Mouse (Mus musculus): Measurements from ENCODE around the gene Usf3. TPM values are rescaled to one million over a fixed set of nuclear protein-coding genes. Genes with fewer than 3 reads are reported as not detected.

Usf3 gene
- polyA plus RNA-seq, 1 experiment from 2014 or later: 5.8 TPM

- ATAC-seq (replicated peaks; ENCODE audit: low FRiP score) (no peak), DNase-seq (ENCODE audit: low spot score) (no peak)
- no peaks in the 10 kb centered on the region for H3K4me1 ChIP-seq (replicated peaks; ENCODE audit: control insufficient read depth, insufficient read depth, low read length)
- H3K27ac ChIP-seq (ENCODE audit: low read depth, low read length): no peak overlapping the region
- no peak overlapping the region for H3K4me2 ChIP-seq (ENCODE audit: low read depth, low read length, severe bottlenecking)
- 94% methylated on average over 7 of the region's 7 CpGs for WGBS
- H3K4me3 ChIP-seq (ENCODE audit: low read depth, low read length): no peak overlapping the region
- no peaks in the 10 kb centered on the region for H3K36me3 ChIP-seq (ENCODE audit: control insufficient read depth, insufficient read depth, low read length)
- no peaks in the 10 kb centered on the region for H3K27me3 ChIP-seq (ENCODE audit: control insufficient read depth, insufficient read depth, low read length)
- H3K9ac ChIP-seq (ENCODE audit: low read length): no peak overlapping the region
- no peaks in the 10 kb centered on the region for H3K9me3 ChIP-seq (ENCODE audit: control insufficient read depth, low read length)
Measured at GRCm38 (mm10) chr16:44254698-44255097, 81.7 kb downstream of the Usf3 start.

GRCm38 (mm10) chr16:44257476-44257875 lies 84.4 kb downstream of the Usf3 start:
- Histone ChIP-seq H3K27ac (ENCODE audit: low read depth, low read length) (no peak overlapping the region), H3K4me2 (ENCODE audit: low read depth, low read length, severe bottlenecking) (no peak overlapping the region), H3K9me3 (ENCODE audit: control insufficient read depth, low read length) (no peaks in the 10 kb centered on the region), H3K36me3 (ENCODE audit: control insufficient read depth, insufficient read depth, low read length) (no peaks in the 10 kb centered on the region), H3K27me3 (ENCODE audit: control insufficient read depth, insufficient read depth, low read length) (no peaks in the 10 kb centered on the region), H3K9ac (ENCODE audit: low read length) (no peak overlapping the region), H3K4me3 (ENCODE audit: low read depth, low read length) (no peak overlapping the region), H3K4me1 (replicated peaks; ENCODE audit: control insufficient read depth, insufficient read depth, low read length) (no peaks in the 10 kb centered on the region)
- WGBS: 91% methylated on average over 3 of the region's 3 CpGs
- no peak for ATAC-seq (replicated peaks; ENCODE audit: low FRiP score)
- DNase-seq (ENCODE audit: low spot score): no peak

GRCm38 (mm10) chr16:44264916-44265315 lies 91.9 kb downstream of the Usf3 start:
- ATAC-seq (replicated peaks; ENCODE audit: low FRiP score): no peak
- no peak overlapping the region for H3K27ac ChIP-seq (ENCODE audit: low read depth, low read length)
- no peaks in the 10 kb centered on the region for H3K9me3 ChIP-seq (ENCODE audit: control insufficient read depth, low read length)
- no peaks in the 10 kb centered on the region for H3K36me3 ChIP-seq (ENCODE audit: control insufficient read depth, insufficient read depth, low read length)
- H3K4me1 ChIP-seq (replicated peaks; ENCODE audit: control insufficient read depth, insufficient read depth, low read length): no peaks in the 10 kb centered on the region
- no peaks in the 10 kb centered on the region for H3K27me3 ChIP-seq (ENCODE audit: control insufficient read depth, insufficient read depth, low read length)
- 65% methylated on average over 2 of the region's 2 CpGs for WGBS
- H3K4me3 ChIP-seq (ENCODE audit: low read depth, low read length): no peak overlapping the region
- H3K9ac ChIP-seq (ENCODE audit: low read length): no peak overlapping the region
- no peak overlapping the region for H3K4me2 ChIP-seq (ENCODE audit: low read depth, low read length, severe bottlenecking)
- DNase-seq (ENCODE audit: low spot score): no peak

GRCm38 (mm10) chr16:44265562-44265961 lies 92.5 kb downstream of the Usf3 start:
- ATAC-seq (replicated peaks; ENCODE audit: low FRiP score) (no peak), DNase-seq (ENCODE audit: low spot score) (no peak)
- no peak overlapping the region for H3K9ac ChIP-seq (ENCODE audit: low read length)
- H3K36me3 ChIP-seq (ENCODE audit: control insufficient read depth, insufficient read depth, low read length): no peaks in the 10 kb centered on the region
- no peak overlapping the region for H3K27ac ChIP-seq (ENCODE audit: low read depth, low read length)
- no peak overlapping the region for H3K4me3 ChIP-seq (ENCODE audit: low read depth, low read length)
- H3K4me2 ChIP-seq (ENCODE audit: low read depth, low read length, severe bottlenecking): no peak overlapping the region
- H3K9me3 ChIP-seq (ENCODE audit: control insufficient read depth, low read length): no peaks in the 10 kb centered on the region
- H3K27me3 ChIP-seq (ENCODE audit: control insufficient read depth, insufficient read depth, low read length): no peaks in the 10 kb centered on the region
- WGBS: 92% methylated on average over 6 of the region's 6 CpGs
- H3K4me1 ChIP-seq (replicated peaks; ENCODE audit: control insufficient read depth, insufficient read depth, low read length): no peaks in the 10 kb centered on the region

- Histone ChIP-seq H3K9me3 (ENCODE audit: control insufficient read depth, low read length) (no peaks in the 10 kb centered on the region), H3K4me3 (ENCODE audit: low read depth, low read length) (no peak overlapping the region), H3K9ac (ENCODE audit: low read length) (no peak overlapping the region), H3K4me1 (replicated peaks; ENCODE audit: control insufficient read depth, insufficient read depth, low read length) (no peaks in the 10 kb centered on the region), H3K4me2 (ENCODE audit: low read depth, low read length, severe bottlenecking) (no peak overlapping the region), H3K36me3 (ENCODE audit: control insufficient read depth, insufficient read depth, low read length) (no peaks in the 10 kb centered on the region), H3K27me3 (ENCODE audit: control insufficient read depth, insufficient read depth, low read length) (no peaks in the 10 kb centered on the region), H3K27ac (ENCODE audit: low read depth, low read length) (no peak overlapping the region)
- DNase-seq (ENCODE audit: low spot score) (no peak), ATAC-seq (replicated peaks; ENCODE audit: low FRiP score) (no peak)
- WGBS: 89% methylated on average over 7 of the region's 7 CpGs
Measured at GRCm38 (mm10) chr16:44268541-44269215, 95.6 kb downstream of the Usf3 start.

- Histone ChIP-seq H3K4me2 (ENCODE audit: low read depth, low read length, severe bottlenecking) (no peak overlapping the region), H3K4me1 (replicated peaks; ENCODE audit: control insufficient read depth, insufficient read depth, low read length) (no peaks in the 10 kb centered on the region), H3K9me3 (ENCODE audit: control insufficient read depth, low read length) (no peaks in the 10 kb centered on the region), H3K9ac (ENCODE audit: low read length) (no peak overlapping the region), H3K27ac (ENCODE audit: low read depth, low read length) (no peak overlapping the region), H3K27me3 (ENCODE audit: control insufficient read depth, insufficient read depth, low read length) (no peaks in the 10 kb centered on the region), H3K4me3 (ENCODE audit: low read depth, low read length) (no peak overlapping the region), H3K36me3 (ENCODE audit: control insufficient read depth, insufficient read depth, low read length) (no peaks in the 10 kb centered on the region)
- 83% methylated on average over 6 of the region's 6 CpGs for WGBS
- no peak for ATAC-seq (replicated peaks; ENCODE audit: low FRiP score)
- no peak for DNase-seq (ENCODE audit: low spot score)
Measured at GRCm38 (mm10) chr16:44269578-44269977, 96.5 kb downstream of the Usf3 start.

GRCm38 (mm10) chr16:44270606-44271005 lies 97.6 kb downstream of the Usf3 start:
- H3K9me3 ChIP-seq (ENCODE audit: control insufficient read depth, low read length): no peaks in the 10 kb centered on the region
- H3K27me3 ChIP-seq (ENCODE audit: control insufficient read depth, insufficient read depth, low read length): no peaks in the 10 kb centered on the region
- no peak for ATAC-seq (replicated peaks; ENCODE audit: low FRiP score)
- H3K4me2 ChIP-seq (ENCODE audit: low read depth, low read length, severe bottlenecking): no peak overlapping the region
- no peak overlapping the region for H3K4me3 ChIP-seq (ENCODE audit: low read depth, low read length)
- H3K27ac ChIP-seq (ENCODE audit: low read depth, low read length): no peak overlapping the region
- H3K36me3 ChIP-seq (ENCODE audit: control insufficient read depth, insufficient read depth, low read length): no peaks in the 10 kb centered on the region
- no peak for DNase-seq (ENCODE audit: low spot score)
- no peak overlapping the region for H3K9ac ChIP-seq (ENCODE audit: low read length)
- H3K4me1 ChIP-seq (replicated peaks; ENCODE audit: control insufficient read depth, insufficient read depth, low read length): no peaks in the 10 kb centered on the region
- WGBS: 83% methylated on average over 5 of the region's 5 CpGs

- H3K9me3 ChIP-seq (ENCODE audit: control insufficient read depth, low read length): no peaks in the 10 kb centered on the region
- no peak overlapping the region for H3K4me2 ChIP-seq (ENCODE audit: low read depth, low read length, severe bottlenecking)
- no peak overlapping the region for H3K27ac ChIP-seq (ENCODE audit: low read depth, low read length)
- H3K36me3 ChIP-seq (ENCODE audit: control insufficient read depth, insufficient read depth, low read length): no peaks in the 10 kb centered on the region
- H3K4me1 ChIP-seq (replicated peaks; ENCODE audit: control insufficient read depth, insufficient read depth, low read length): no peaks in the 10 kb centered on the region
- DNase-seq (ENCODE audit: low spot score): no peak
- no peak overlapping the region for H3K9ac ChIP-seq (ENCODE audit: low read length)
- ATAC-seq (replicated peaks; ENCODE audit: low FRiP score): no peak
- H3K4me3 ChIP-seq (ENCODE audit: low read depth, low read length): no peak overlapping the region
- WGBS: 86% methylated on average over 9 of the region's 9 CpGs
- H3K27me3 ChIP-seq (ENCODE audit: control insufficient read depth, insufficient read depth, low read length): no peaks in the 10 kb centered on the region
Measured at GRCm38 (mm10) chr16:44271371-44272038, 98.5 kb downstream of the Usf3 start.

Measured in forebrain, embryonic 11.5 days (tissue).